Mouse (Mus musculus): ENCODE data around the gene Poc1a. TPM values are rescaled to one million over a fixed set of nuclear protein-coding genes. Genes with fewer than 3 reads are reported as not detected.

Poc1a gene
- total and polyA plus RNA-seq, 3 experiments, result 3.4 to 7.1 (median 5.4) TPM

DNA sequence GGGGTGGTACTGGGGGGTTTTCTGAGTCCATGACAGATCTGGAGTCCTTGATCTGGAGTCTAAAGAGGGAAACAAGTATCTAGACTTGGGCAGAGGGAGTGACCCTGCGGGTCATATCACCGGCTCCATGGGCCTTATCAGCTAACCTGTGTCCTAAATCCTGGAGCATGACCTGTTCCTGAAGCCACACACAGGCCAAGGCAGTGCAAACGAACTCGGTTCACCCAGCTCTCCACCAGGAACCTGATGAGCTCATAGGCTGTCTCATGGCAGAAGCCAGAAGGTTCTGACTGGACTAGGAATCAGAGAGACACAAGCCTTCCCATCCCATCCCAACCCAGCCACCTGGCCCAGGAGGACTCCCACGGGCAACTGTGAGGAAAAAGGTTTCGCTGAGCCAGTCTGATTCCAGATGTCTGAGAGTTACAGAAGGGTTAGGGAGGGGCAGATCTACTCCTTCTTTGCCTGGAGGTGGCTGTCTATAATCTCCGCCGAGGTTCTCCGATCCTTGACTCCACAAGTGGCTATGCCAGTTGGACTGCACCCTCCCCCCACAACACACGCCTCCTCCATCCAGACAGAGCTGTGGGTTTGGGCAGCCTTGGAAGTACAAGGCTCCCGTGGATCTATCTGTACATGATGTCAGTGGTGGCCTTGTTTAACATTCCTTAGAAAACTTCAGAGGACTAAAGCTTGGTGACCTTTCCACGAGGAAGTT lies 15.3 kb upstream of the Poc1a start:
- peak; percentile 89 for DNase-seq

DNA sequence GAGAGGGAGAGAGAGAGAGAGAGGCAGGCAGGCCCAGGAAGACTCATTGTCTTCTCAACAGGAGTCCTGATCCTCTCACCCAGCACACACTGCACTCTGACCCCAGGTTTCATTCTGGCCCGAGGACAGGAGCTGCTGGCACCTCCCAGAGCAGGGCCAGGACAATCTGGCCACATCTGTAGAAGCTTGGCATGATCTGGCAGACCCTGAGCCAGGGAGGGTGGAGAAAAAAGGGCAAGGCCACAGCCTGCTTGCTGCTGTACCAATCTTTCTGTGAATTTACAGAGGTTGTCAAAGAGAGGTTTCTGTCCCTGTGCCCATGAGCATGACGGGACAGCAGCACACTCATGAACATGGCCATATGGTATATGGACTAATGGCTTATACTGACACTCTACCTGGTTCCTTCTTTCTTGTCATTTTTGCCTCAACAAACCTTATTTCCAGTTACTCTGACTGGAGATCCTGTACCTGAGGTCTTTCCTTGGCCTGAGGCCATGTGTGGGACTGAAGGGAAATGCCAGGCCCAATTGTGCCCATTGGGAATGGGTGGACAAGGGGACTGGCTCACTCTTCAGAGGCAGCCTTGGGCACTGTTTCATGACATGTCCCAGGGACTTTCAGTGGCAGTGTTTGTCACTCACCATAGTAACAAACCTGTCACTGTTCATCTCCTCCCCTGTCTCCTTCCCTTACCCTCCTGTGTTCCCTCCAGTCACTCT lies 13.8 kb upstream of the Poc1a start:
- peak; percentile 93 for DNase-seq

- peak; percentile 63 for DNase-seq
These were observed 12.4 kb upstream of the Poc1a start for GRCm38 (mm10) chr9:106268421-106268820.

DNA sequence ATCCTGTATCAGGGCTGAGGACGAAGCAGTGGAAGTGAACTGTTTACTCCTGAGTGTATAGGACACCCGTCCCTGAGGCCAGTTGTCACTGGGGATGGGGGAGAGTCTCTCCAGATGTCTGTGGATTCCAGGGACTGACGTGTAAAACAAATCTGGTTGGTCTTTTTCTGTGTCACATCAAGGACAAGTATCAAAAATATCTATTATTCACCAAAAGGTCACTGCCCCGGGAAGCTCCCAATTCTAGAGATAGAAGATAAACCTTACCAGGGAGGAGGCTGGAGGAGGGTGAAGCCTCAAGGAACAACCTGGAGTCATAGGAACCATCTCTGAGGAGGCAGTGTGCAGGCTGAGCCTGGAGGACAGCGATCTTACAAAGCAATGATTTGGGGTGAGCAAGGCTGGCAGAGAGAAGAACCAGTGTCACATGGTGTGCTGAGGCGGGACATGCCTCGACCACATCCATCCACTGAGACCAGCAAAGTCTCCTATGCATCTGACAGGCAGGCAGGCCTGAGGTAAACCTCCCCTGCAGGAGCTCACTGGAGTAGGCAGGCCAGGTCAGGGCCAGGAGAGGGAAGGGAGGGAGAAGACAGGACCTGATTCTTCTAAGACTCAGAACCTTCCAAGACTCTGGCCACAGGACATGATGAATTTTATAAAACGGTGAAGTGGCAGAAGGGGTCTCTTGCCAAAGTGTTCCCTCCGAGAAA lies 11.6 kb upstream of the Poc1a start:
- peak; percentile 76 for DNase-seq

DNA sequence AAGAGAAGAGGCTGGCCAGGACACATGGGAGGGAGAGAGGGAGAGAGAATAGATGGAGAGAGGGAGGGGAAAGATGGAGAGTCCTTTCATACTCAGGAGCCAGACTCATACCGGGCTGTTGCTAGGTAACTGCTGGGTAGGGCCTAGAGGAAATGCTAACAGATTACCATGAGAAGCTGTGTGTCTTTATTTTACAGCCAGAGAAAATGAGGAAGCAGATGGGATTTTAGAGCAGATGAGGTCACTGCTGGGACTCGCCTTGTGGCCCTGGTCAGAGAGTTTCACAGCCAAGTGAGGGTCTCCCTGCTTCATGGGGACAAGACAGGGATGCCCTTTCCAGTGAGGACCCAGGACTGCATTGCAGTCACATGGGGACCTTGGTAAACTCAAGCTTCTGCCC lies 11.0 kb upstream of the Poc1a start:
- DNase-seq, result no peak

DNA sequence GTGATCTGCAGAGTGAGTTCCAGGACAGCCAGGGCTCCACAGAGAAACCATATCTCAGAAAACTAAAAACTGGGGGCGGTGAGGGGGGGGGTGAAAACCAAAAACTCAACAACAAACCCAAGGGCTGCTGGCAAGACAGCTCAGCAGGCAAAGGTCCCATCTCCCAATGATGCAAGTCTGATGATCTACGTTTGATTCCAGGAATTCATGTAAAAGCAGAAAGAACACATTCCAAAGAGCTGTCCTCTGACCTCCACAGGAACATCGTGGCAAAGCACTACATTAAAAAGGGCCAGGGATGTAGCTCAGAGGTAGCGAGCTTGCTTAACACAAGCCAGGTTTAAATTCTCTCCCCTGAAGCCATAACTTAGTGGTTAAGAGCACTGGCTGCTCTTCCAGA lies 10.2 kb upstream of the Poc1a start:
- DNase-seq, result no peak

DNA sequence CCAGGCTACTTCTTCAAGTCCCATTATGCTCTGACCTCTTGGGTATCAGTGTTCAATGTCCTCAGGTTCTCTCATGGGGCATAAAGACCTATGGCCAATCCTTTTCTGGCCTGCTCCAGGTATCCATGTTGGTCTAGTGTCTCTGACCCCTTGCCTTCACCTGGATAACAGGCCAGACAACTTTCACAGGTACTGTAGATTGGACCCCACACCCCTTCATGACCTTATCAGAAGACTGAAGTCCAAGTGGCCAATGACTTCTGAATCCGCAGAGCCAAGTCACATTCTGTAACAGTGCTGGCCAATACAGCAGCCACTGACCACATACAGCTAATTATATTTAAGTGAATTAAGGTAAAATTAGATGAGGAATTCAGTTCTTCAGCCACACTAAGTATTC lies 8.6 kb upstream of the Poc1a start:
- DNase-seq, result no peak

DNA sequence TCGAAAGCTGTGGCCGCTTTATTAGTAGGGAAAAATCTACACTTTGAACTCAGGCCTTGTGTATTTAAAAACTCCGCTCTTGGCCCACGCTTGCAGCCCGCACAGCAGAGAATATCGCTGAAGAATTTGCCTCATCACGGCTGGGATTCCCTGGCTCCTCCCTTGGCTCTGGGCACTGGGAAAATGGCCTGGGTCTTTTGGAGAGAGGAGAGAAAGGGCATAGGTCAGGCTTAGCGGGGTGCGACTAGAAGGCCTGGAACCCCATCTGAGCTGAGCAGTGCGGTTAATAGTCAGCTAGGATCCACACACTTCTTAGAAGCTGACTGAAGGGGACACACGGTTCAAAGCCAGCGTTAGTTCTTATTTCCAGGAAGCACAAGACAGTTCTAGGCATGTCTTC lies 7.6 kb upstream of the Poc1a start:
- DNase-seq, result no peak

DNA sequence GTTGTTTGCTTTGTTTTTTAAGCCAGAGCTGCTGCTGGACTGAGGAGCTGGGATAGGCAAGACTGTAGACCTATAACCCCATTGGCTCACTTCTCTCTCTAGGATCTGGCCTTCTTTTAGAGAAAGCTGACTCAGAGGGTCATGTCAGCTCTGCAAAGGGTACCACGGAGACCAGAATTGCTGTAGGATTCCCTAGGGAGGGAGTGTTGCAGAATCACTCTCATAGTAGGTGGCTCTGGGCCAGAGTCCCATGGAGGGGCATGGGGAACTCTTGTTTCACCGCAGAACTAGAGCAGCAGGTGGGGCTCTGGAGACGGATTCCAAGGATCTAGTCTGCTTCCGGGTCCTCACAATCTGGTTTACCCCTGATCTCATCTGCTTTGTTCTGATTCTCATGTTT lies 7.1 kb upstream of the Poc1a start:
- peak; percentile 57 for DNase-seq

DNA sequence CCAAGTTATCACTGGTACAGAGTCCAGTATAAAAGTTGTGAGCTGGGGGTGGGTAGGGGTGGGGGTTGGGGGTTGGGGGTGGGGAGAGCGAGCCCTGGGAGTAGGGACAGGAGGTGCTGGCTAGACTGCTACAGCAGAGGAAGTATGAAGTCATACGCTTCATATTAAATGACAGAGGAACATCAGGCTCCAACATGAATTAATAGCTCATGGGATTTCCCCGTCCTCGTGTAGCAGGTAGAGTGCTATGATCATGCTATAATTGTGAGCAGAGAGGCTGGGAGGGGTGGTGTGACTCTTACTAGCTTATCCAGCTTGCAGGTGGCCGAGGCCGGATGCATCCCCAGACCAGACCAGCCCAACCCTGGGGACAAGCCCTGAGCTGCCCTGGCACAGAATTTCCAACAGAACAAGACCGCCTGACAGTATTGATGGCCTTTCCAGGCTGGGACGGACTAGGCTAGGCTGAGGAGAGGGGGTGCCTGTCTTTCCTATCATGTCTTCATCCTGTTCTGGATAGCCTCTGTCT lies 6.1 kb upstream of the Poc1a start:
- no peak for DNase-seq

GRCm38 (mm10) chr9:106275806-106276205 lies 5.1 kb upstream of the Poc1a start:
- DNase-seq, result no peak

- DNase-seq, result peak; percentile 75
These were observed 475 bp upstream of the Poc1a start for GRCm38 (mm10) chr9:106280386-106280785.

DNA sequence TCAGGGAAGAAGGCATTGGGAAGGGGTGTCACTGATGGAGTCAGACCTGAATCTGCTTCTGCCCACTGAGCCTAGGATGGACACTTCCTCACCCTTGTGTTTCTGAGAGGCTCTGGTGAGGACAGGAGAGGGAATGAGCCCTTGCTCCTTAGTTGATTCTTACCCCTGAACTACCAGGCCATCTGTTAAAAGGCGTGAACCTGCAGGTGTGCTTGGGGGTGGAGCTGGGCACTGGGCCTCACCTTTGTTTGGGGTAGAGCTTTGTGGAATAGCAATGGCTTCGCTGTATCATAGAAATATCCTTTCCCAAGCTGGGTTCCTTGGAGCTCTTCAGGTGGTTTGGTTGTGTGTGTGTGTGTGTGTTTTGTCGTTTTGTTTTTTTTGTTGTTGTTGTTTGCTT lies 1.2 kb downstream of the Poc1a start:
- no peak for DNase-seq

DNA sequence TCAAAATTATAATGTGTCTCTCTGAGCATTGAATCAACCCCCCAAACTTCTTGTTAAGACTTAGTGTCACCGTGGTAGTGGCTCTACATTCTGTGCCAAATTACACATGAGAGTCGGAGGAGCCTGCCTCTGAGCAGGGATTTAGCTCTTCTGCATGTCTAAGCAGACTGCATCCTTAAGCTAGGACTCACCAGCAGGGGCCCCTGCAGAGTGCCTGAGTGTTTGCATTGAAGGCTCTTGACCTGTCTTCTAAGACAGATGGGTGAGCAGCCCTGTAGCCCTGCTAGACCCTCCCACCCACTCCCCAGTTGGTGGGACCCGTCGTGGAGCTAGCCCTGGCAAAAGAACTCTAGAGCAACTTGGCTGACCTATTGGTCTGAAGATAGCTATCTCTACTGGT lies 6.3 kb downstream of the Poc1a start:
- no peak for DNase-seq

GRCm38 (mm10) chr9:106288864-106289263 lies 8.0 kb downstream of the Poc1a start:
- DNase-seq, result peak; percentile 75

DNA sequence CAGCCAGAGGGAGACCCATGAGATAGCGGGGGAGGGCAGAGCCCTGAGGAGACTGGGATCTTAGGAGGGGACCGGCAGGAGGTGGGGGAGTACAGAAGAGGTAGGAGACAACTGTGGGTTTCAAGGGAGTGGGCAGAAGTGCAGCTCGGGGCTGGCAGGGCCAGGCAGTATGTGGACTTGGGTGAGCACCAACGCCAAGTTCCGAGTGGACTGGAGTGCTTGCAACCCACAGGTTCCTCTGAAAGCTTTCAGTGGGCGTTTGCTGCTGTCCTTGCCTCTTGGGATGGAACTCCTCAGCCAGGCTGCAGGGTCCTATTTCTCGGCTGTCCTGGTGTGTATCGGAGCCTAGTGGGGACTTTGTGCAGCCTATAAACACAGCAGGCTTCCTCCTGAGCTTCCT lies 9.0 kb downstream of the Poc1a start:
- no peak for DNase-seq

DNA sequence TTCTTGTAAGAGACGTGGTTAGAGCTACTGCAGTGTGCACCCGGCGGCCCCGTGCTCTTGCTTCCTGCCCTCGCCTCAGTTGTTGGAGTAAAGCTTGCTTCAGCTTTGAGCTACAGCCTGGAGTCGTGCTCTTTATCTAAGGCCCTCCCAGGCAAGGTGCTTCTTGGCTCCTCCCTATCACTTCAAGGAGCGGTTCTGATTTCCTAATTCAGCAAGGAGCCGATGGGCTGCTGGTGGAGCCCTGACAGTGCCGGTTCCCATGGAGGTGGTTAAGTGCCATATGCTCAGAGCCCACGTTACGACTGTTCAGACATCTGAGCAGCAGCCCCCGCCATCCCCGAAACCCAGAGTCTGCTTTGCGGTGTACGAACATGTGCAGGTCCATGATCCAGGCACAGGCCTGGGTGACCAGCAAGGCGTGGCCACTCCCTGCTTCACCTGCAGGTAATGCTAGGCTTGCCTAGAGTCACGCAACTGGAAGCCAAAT lies 9.8 kb downstream of the Poc1a start:
- no peak for DNase-seq

- no peak for DNase-seq
These were observed 12.8 kb downstream of the Poc1a start for GRCm38 (mm10) chr9:106293569-106294156.

- DNase-seq, result no peak
These were observed 15.8 kb downstream of the Poc1a start for GRCm38 (mm10) chr9:106296637-106297174.

GRCm38 (mm10) chr9:106300176-106300803 lies 19.4 kb downstream of the Poc1a start:
- DNase-seq, result no peak

DNA sequence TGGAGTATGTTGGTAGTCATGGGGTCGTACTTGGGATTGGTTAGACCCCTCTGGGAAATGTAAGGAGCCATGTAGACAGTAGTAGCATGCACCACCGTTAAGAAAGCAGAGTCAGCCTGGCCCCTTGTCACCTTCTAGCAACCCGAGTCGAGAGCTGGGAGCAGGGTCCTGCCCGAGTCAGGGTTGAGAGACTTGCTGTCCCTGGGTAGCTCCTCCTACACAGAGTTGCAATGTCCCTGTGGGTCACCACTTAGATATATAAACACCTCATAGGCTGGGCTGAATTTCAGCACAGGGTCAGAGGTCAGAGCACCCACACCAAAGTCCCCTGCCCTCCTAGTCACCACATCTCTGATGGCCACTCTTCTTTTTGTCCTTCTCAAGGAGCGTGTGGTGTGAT lies 20.1 kb downstream of the Poc1a start:
- no peak for DNase-seq

Measured in adrenal gland, adult 2 months (tissue).